Mouse (Mus musculus): ENCODE data around the gene Hinfp.
A peak's percentile ranks its signal among the peaks of the same experiment; 100 is the strongest.

Gene Hinfp

GRCm38 (mm10) chr9:44259014-44259413 is 46.5 kb downstream of the Hinfp start:
- no peak for DNase-seq (ENCODE audit: low spot score in 2 of 2)

GRCm38 (mm10) chr9:44256213-44256612 is 49.3 kb downstream of the Hinfp start:
- DNase-seq (ENCODE audit: low spot score in 2 of 2): no peak

- DNase-seq (ENCODE audit: low spot score in 2 of 2): no peak
Observed at GRCm38 (mm10) chr9:44255136-44255521, 50.3 kb downstream of the Hinfp start.

DNA sequence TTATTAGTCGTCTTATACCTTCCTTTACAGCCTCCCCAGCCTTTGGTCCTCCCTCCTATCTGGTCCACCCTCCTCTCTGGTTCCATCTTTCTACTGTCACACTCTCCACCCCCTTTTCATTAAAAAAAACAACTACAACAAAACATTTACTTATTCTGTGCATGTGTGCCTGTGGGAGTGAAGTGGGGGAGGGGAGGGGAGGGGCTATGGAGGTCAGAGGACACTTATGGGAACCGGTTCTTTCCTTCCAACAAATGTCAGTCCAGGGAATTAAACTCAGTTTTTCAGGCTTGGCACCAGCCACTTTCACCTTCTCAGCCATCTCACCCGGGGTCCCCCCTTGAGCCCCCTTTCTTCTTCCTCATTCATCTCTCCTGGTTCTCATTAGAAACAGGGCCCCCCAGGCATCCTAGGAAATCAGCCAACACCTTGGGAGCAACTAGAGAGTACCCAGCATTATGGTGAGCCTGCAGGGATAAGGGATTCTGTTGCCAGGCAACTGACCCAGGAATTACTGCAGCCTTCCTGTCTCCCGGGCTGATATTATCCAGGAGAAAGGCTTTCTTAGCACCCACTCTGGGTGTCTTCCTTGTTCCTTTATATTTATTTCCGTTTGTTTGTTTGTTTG is 50.8 kb downstream of the Hinfp start:
- no peak for DNase-seq (ENCODE audit: low spot score in 2 of 2)

- no peak for DNase-seq (ENCODE audit: low spot score in 2 of 2)
Observed at GRCm38 (mm10) chr9:44253441-44253840, 52.0 kb downstream of the Hinfp start.

DNA sequence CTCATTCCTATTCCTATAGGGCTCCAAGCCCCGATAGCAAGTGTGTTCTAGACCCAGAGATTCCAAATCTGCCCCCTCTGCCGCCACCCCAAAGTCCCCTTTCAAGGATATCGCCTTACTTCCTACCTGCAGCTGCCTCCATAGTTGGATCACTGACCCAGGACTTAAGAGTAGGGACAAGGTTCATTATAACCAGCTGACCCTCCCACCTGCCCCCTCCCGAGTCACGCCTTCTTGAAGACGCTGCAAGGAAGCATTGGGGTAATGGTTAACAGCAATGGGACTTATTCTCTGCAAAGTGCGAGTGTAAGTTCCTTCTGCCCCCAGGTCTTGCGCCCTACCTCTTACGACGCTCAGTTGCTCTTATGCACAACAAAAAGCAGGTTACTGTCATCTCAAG is 54.2 kb downstream of the Hinfp start, which contains the start of gene Pdzd3:
Pdzd3 (minus strand) TSS at position 158 of the 400 bp plus-strand sequence.
- no peak for DNase-seq (ENCODE audit: low spot score in 2 of 2)

GRCm38 (mm10) chr9:44250445-44250844 is 55.0 kb downstream of the Hinfp start:
- no peak for DNase-seq (ENCODE audit: low spot score in 2 of 2)

GRCm38 (mm10) chr9:44249181-44250146 is 56.0 kb downstream of the Hinfp start:
- DNase-seq (ENCODE audit: low spot score in 2 of 2): peak; percentile 40 to 73

- no peak for DNase-seq (ENCODE audit: low spot score in 2 of 2)
Observed at GRCm38 (mm10) chr9:44247907-44248306, 57.6 kb downstream of the Hinfp start.

- DNase-seq (ENCODE audit: low spot score in 2 of 2): no peak
Observed at GRCm38 (mm10) chr9:44243621-44244020, 61.9 kb downstream of the Hinfp start.

All from spleen, postnatal 10 days (tissue).